Comparison of ENCODE assay signal across 8 mouse cellular contexts in genomic region chr8:70873364-70873985, GRCm38 (mm10). TPM values are rescaled to one million over a fixed set of nuclear protein-coding genes. Genes with fewer than 3 reads are reported as not detected.
DNase-seq lines count a peak whose midpoint lies in the region; ATAC-seq lines count a peak whose summit lies in the region.

Ccdc124 (minus strand) TSS chr8:70873935.

- peaks cover 50% of the 10 kb centered on the region for H3K4me1 ChIP-seq in megakaryocyte, embryonic 14.5 days

- H3K27me3 ChIP-seq in megakaryocyte, embryonic 14.5 days (replicated peaks) = peaks cover 7% of the 10 kb centered on the region

- no peaks in the 10 kb centered on the region for H3K9me3 ChIP-seq in megakaryocyte, embryonic 14.5 days

- peak; percentile 97 for DNase-seq in ZHBTc4 (ENCODE audit: low read depth, low spot score)
- DNase-seq in gastrocnemius, adult 8-10 months (ENCODE audit: low spot score in 2 of 2) = peak; percentile 91 to 93
- peak; percentile 96 for DNase-seq in hindlimb bud, embryonic 11.5 days (ENCODE audit: extremely low spot score, low read depth, low spot score)
- DNase-seq in left cerebral cortex, adult 8-10 months (ENCODE audit: low spot score in 2 of 2) = peak; percentile 92 to 98
- DNase-seq in right cerebral cortex, postnatal 10 days (ENCODE audit: low spot score in 2 of 2) = peak; percentile 97
- peak; percentile 96 for DNase-seq in urinary bladder, postnatal 25 days (ENCODE audit: low spot score)

- peak; percentile 81 for ATAC-seq in common myeloid progenitor, adult 5-6 weeks (replicated peaks; ENCODE audit: low read depth, poor library complexity, severe bottlenecking)

- H3K36me3 ChIP-seq in megakaryocyte, embryonic 14.5 days (replicated peaks; ENCODE audit: low read length) = peaks cover 24% of the 10 kb centered on the region

- peak within 1 kb of the TSS; percentile 96 for H3K4me3 ChIP-seq in megakaryocyte, embryonic 14.5 days (replicated peaks)

RNA-seq across cellular contexts. Expression of gene Ccdc124, which starts in this region (rescaled TPM):
- 28.6 and 40.6 TPM in 2 replicates for total RNA-seq in common myeloid progenitor, adult 5-6 weeks (2017)
- total RNA-seq in gastrocnemius, adult 8-10 months (2022) = 10 to 100 TPM; 61.7 to 77.8 (median 67.5) TPM
- 10 to 100 TPM; 76.5 to 94.5 (median 85.6) TPM for total RNA-seq in left cerebral cortex, adult 8-10 months (2022)
- 92.6 and 282 TPM in 2 replicates for polyA plus RNA-seq in megakaryocyte, embryonic 14.5 days (2012; ENCODE audit: insufficient read depth, low replicate concordance)

Comparison
In these comparisons a context has a peak if more than half of its experiments do, and no peak if none do; other contexts are left out.
1. Peak in every context shown above with its lines: DNase-seq, ATAC-seq and H3K4me3 ChIP-seq.